Mouse (Mus musculus): Measurements from ENCODE around the gene Gpatch8. TPM values are rescaled to one million over a fixed set of nuclear protein-coding genes. Genes with fewer than 3 reads are reported as not detected.

Gene Gpatch8
- 10 to 100 TPM; 32.6 to 35.3 TPM for total RNA-seq (2023)

DNA sequence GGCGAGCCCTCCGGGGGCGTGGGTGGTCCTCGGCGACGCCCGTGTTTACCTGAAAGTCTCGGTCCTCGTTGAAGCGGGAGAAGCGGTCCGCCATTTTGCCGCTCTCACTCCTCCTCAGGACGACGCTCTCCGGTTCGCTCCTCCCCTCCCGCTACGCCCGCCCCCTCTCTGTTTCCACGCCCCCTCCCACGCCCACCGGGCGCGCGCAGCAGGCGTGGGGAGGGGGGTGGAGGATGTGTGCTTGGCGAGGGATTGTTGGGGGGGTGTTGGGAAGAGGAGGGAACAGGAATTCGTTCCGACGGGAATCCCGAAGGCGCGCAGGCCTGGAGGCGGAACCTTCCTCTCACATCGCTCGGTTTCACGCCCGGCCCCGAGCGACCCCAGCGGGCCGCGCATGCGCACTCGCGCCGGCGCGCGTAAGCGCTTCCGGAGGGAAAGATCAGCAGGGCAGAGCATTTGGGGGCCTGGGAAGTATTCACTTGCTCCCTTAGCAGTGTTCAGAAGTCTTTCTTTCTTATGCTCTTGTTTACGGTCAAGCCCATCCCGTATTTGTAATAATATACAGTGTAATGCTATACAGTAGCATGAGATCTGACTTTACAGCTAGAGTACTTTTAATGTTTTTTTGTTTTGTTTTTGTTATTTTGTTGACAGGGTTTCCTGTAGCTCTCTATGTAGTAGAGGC, at the start of gene Gpatch8:
Gene Gpatch8, minus strand, starts transcription at position 362 of the 685 bp plus-strand sequence.

DNA sequence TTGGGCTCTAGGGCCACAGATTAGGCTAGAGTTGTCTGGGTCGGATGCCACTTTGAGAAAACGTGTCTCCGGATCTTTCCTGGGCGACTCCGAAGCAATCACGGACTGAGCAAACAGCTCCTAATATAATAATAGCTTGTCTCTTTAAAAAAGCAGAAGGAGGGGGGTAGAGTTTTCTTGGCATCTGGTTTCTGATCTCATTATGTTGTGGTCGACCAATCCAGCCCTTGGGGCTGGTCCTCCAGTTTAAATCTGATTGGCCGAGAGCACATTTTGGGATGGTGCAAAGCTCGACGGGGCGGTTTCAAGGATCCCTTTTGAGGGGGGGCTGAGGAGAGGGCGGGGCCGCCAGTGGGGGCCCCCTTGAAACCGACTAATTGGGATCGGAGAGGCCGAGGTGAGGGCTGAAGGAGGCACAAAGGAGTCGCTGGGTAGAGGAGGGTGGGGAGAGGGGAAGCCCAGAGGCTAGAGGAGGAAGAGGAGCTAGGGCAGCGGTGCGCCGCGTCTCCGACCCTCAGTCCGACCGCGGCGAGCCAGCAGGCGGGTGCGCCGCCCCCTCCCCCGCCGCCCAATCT, 47.9 kb upstream of the Gpatch8 start, which contains the start of gene Fzd2:
Gene Fzd2, plus strand, starts transcription at position 387 of the 575 bp plus-strand sequence.

DNA sequence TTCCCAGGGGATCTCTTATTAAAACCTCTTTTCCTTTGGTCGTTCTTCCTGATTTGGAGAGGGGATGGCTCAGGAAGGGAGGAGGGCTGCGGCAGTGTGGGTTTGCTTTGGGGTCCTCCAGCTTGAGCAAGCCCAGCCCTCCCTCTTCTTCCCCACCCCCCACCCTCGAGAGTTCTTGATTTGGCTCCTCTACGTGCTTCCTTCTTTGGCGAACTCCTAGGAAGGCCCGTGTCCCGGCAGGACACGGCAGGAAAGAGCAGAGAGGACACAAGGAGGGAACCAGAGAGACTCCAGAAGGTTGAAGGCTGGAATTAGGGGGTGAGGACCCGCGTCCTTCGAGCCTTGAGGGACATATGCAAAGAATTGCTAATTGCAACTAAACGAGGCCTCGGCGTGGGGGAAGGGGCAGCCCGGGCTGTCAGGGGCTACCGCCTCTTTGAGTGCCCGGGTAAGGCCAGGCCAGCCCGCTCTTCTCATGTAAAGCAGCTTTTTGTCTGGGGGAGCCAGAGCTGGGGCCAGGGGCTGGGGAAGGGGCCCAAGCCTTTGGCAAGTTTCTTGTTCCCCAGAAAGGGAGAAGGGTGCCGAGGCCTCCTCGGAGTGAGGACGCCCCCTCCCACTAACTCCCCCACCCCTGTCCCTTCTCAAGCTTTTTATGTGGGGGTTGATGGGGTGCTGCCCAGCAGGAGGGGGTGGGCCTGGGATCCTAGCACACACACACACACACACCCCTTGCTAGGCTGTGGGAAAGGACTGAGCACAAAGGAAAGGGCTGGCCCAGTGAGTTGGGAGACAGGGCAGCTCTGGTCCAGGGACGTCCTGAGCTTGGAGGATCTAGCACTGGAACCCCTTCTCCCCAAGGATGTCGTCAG, 23.2 kb upstream of the Gpatch8 start, which contains the start of gene Gm11627:
Gene Gm11627, minus strand, starts transcription at position 297 of the 869 bp plus-strand sequence.

DNA sequence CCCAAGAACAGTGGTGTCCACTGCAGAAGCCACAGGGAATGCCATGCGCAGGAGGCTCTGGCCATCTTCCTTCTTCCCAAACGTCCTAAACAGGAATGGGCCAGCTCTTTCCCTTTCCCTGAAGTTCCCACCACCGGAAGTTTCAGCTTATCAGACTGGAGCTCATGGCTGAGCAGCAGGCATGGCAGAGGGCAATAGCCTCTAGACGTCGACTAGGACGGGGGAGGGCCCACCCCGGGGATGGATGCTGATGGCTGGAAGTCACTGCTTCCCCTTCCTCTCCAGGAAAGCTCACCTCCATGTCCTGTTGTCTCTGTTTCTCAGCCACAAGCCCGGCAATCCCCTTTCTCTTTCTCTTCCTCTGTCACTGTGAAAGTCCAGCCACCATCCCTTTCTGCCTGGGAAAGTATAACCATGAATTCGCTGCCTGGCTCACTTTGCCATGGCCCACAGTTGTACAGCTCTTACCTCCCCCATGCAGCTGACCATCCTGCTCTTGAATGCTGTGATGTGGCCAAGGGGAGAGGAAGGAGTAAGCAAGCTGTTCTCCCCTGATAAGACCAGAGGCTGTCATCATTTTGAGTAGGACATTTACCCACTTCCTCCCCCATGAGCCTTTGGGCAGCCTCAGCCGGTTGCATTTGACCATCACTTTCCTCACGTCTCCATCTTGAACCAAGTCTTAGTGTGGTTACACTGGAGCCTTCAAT, 86.4 kb downstream of the Gpatch8 start, which contains the start of gene Itga2b:
Gene Itga2b, minus strand, starts transcription at position 475 of the 710 bp plus-strand sequence.

DNA sequence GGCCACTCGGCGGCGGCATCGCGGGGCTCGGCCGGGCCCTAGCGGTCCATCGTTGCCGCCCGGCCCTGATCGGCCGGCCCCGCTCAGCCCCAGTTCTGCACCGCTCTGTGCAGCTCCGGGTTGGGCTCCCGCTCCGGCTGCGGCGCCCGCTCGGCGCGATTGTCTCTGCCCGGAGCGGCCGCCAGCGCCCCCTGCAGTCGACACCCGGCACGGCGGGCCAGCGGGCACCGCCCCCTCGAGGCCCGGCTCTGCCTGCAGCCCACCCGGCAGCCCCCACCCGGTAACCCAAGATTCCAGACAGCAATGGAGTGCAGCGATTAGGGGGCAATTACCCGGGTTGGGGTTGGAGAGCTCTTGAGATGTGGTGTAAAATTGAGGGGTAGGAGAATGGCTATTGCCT, 108.7 kb downstream of the Gpatch8 start, which contains the start of gene Fam171a2:
Gene Fam171a2, minus strand, starts transcription at position 186 of the 400 bp plus-strand sequence.

DNA sequence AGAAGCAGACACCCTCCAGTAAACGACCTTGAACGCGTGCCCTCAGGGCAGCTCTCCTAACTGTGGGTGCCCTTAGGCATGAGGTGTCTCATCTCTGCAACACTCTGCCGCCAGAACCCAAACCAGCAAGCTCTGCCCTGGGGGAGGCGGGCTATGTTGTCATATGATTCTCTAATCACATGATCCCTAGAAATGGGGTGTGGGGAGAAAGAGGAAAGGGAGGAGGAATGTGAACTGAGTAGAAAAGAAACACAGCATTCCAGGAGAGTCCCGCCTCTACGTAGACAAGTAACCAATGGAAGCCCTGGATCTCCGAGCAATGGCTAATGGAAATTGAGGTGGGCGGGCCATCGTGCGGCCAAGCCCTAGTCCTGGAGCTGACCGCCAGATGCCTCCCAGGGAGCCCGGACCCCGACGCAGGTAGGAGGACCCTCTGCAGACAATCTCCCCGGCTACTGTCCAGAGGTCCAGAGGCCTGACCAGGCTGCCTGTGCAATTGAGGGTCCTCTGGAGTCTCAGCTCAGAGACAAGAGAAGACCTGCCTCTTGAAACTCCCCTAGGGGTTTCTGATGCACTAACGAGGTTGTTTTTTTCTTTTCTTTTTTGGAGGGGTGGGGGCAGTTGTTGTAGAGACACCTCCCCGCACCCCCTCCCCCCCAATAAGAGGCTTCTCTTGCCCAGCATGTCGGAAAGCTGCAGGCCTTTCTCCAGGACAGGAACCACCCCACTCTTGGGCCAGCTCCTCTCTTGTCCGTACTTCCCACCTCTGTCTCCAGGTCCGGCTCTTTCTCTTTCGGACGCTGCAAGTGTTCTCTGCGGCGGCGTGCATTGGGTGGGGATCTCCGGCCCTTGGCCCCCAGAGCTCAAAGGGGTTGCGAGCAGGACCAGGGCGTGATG, 125.8 kb downstream of the Gpatch8 start, which contains the start of gene Grn:
Gene Grn, plus strand, starts transcription at position 195 of the 897 bp plus-strand sequence.

Other genes starting within 250 kb of the Gpatch8 start
- gene Ubtf, start 236.7 kb downstream of the Gpatch8 start, total RNA-seq (2023): 100 to 1,000 TPM in 1 of 2 experiments, 10 to 100 TPM in 1; 91.7 to 103 TPM
- gene Slc4a1, start 190.2 kb downstream of the Gpatch8 start, total RNA-seq (2023): under 1 TPM in 1 of 2 experiments, not detected in 1; 0.24 TPM
- gene Rundc3a, start 163.0 kb downstream of the Gpatch8 start, total RNA-seq (2023): not detected
- 10 to 100 TPM; 59.1 to 75.0 TPM for gene Slc25a39, start 148.4 kb downstream of the Gpatch8 start, total RNA-seq (2023)
- 100 to 1,000 TPM; 535 to 541 TPM for gene Grn, start 126.1 kb downstream of the Gpatch8 start, total RNA-seq (2023)
- under 1 TPM in 1 of 2 experiments, not detected in 1; 0.52 TPM for gene Fam171a2, start 108.7 kb downstream of the Gpatch8 start, total RNA-seq (2023)
- gene Itga2b, start 86.3 kb downstream of the Gpatch8 start, total RNA-seq (2023): 1 to 10 TPM; 3.6 to 5.5 TPM
- not detected for gene Gm11627, start 23.1 kb upstream of the Gpatch8 start, total RNA-seq (2023)
- gene Fzd2, start 48.0 kb upstream of the Gpatch8 start, total RNA-seq (2023): under 1 TPM in 1 of 2 experiments, not detected in 1; 0.13 TPM
- not detected for gene Meioc, start 107.3 kb upstream of the Gpatch8 start, total RNA-seq (2023)
- gene Ccdc43, start 141.4 kb upstream of the Gpatch8 start, total RNA-seq (2023): 10 to 100 TPM; 21.1 TPM
- gene Adam11, start 205.0 kb upstream of the Gpatch8 start, total RNA-seq (2023): 1 to 10 TPM; 4.0 to 4.2 TPM